Mouse (Mus musculus) testis, adult 2 months (tissue): Measurements from ENCODE around the gene H2-DMb1.

Experiments used
- CTCF ChIP-seq: fragments of 200-500 bp; IDR thresholded peaks from 2 replicates; pipeline ENCODE4 v1.5.1; 2012; ENCODE audit warnings: low read depth, mild to moderate bottlenecking, inconsistent platforms, low read length, moderate library complexity; ENCODE audit not compliant: control insufficient read depth, insufficient read depth, insufficient replicate concordance
- POLR2A ChIP-seq: fragments of 200-500 bp; IDR thresholded peaks from 2 replicates; pipeline ENCODE4 v1.6.1; 2012; ENCODE audit warnings: low read depth, mild to moderate bottlenecking, inconsistent platforms, low read length, moderate library complexity; ENCODE audit not compliant: control insufficient read depth

- TF ChIP-seq CTCF = no peak
- TF ChIP-seq POLR2A = no peak
These were observed 13.5 kb upstream of the H2-DMb1 start for GRCm38 (mm10) chr17:34139416-34139815.
